29 mouse cellular contexts compared by ENCODE assay signal in genomic region chr17:28735317-28736105, GRCm38 (mm10). TPM values are rescaled to one million over a fixed set of nuclear protein-coding genes. Genes with fewer than 3 reads are reported as not detected.
DNase-seq lines count a peak whose midpoint lies in the region; ATAC-seq lines count a peak whose summit lies in the region.
"Had no signal": no experiment of that assay in that cellular context is flagged by ENCODE, and none has a peak within 500 bp of the region (broad histone marks: within the 10 kb centered on the region; RNA-seq: fewer than 3 reads in every experiment).

No protein-coding gene starts in this region.

- peak overlapping the region; percentile 84 for H3K27ac ChIP-seq in macrophage
- H3K27ac ChIP-seq: embryonic facial prominence, embryonic 15.5 days; intestine, embryonic 15.5 days; limb, embryonic 15.5 days; neural tube, embryonic 13.5 days had no signal

- H3K36me3 ChIP-seq in macrophage (ENCODE audit: inconsistent target), result peaks cover 32% of the 10 kb centered on the region

- ATAC-seq in frontal cortex, adult (ENCODE audit: low TSS enrichment), result peak; percentile 78
- ATAC-seq: forebrain, embryonic 14.5 days; hindbrain, embryonic 16.5 days; intestine, embryonic 15.5 days; midbrain, embryonic 16.5 days had no signal

- peaks cover 43% of the 10 kb centered on the region; the same call in 1 of the 2 replicates for H3K79me2 ChIP-seq in macrophage (ENCODE audit: inconsistent target)

- no peak overlapping the region for H3K4me3 ChIP-seq in macrophage (ENCODE audit: inconsistent target)
- H3K4me3 ChIP-seq: embryonic facial prominence, embryonic 15.5 days; heart, embryonic 12.5 days; hindbrain, embryonic 10.5 days; intestine, embryonic 15.5 days; limb, embryonic 15.5 days; myocyte; neural tube, embryonic 13.5 days had no signal

- WGBS in macrophage (ENCODE audit: missing documents), result 27% methylated on average over 6 of the region's 6 CpGs

- DNase-seq in frontal cortex, postnatal 10 days (ENCODE audit: low spot score in 2 of 2), result no peak
- peak; percentile 33 to 50 for DNase-seq in right cerebral cortex, adult 2 months (ENCODE audit: low spot score in 2 of 2)
- DNase-seq in right cerebral cortex, postnatal 25 days, result no peak
- DNase-seq in spleen, postnatal 4 days (ENCODE audit: low spot score in 2 of 2), result no peak
- DNase-seq in testis, postnatal 10 days (ENCODE audit: low spot score), result no peak
- DNase-seq in heart, adult 8-10 months (ENCODE audit: low spot score), result no peak
- DNase-seq: adrenal gland, postnatal 36 days; cerebellum, adult 2 months; cerebellum, postnatal 36 days; gastrocnemius, postnatal 10 days; heart, adult 11 months; heart, postnatal 10 days; kidney, postnatal 25 days; left cerebral cortex, postnatal 4 days; lung, embryonic 14.5 days; spleen, adult 18-20 months; thymus, adult 18-20 months had no signal

RNA-seq across cellular contexts. Expression of gene AC170998.1, which starts 9.6 kb away (rescaled TPM):
- 10 to 100 TPM in 25 of 26 experiments, 1 to 10 TPM in 1; 9.8 to 54.7 (median 22.9) TPM for total RNA-seq in macrophage (2018; cell fraction: chromatin; rRNA removed)
- 1 to 10 TPM in 6 of 26 experiments, under 1 TPM in 6, not detected in 14; 0.14 to 2.6 (median 1.0) TPM for total RNA-seq in macrophage (2018; cell fraction: cytosol; rRNA removed)
- 10 to 100 TPM in 18 of 26 experiments, 1 to 10 TPM in 8; 3.2 to 41.5 (median 15.6) TPM for total RNA-seq in macrophage (2018; cell fraction: nucleus; rRNA removed)
- 0.93 to 1.7 TPM (median 0.96 TPM) in 3 replicates for polyA plus RNA-seq in macrophage (2018)
- 1 to 10 TPM in 2 of 4 experiments, under 1 TPM in 1, not detected in 1; 0.46 to 1.5 (median 1.1) TPM for total RNA-seq in heart, adult 8-10 months (2022)
- polyA plus RNA-seq: myocyte had no signal

RNA-seq across cellular contexts. Expression of gene Mapk13, which starts 33.6 kb away (rescaled TPM):
- 1 to 10 TPM in 2 of 26 experiments, under 1 TPM in 3, not detected in 21; 0.25 to 2.8 (median 0.83) TPM for total RNA-seq in macrophage (2018; cell fraction: chromatin; rRNA removed)
- under 1 TPM in 11 of 26 experiments, not detected in 15; 0.05 to 0.33 (median 0.18) TPM for total RNA-seq in macrophage (2018; cell fraction: cytosol; rRNA removed)
- under 1 TPM in 2 of 26 experiments, not detected in 24; 0.42 to 0.84 TPM for total RNA-seq in macrophage (2018; cell fraction: nucleus; rRNA removed)
- polyA plus RNA-seq in macrophage (2018), result 0.19 TPM in 1 of 3 replicates, not detected in the others
- total RNA-seq in heart, adult 8-10 months (2022), result under 1 TPM in 2 of 4 experiments, not detected in 2; 0.16 to 0.83 TPM

RNA-seq across cellular contexts. Expression of gene Mapk14, which starts 44.4 kb away (rescaled TPM):
- 100 to 1,000 TPM in 24 of 26 experiments, 10 to 100 TPM in 2; 72.8 to 323 (median 169) TPM for total RNA-seq in macrophage (2018; cell fraction: chromatin; rRNA removed)
- 100 to 1,000 TPM in 8 of 26 experiments, 10 to 100 TPM in 18; 72.7 to 112 (median 94.7) TPM for total RNA-seq in macrophage (2018; cell fraction: cytosol; rRNA removed)
- total RNA-seq in macrophage (2018; cell fraction: nucleus; rRNA removed), result 100 to 1,000 TPM in 21 of 26 experiments, 10 to 100 TPM in 5; 70.1 to 212 (median 141) TPM
- 62.0 to 93.5 TPM (median 63.5 TPM) in 3 replicates for polyA plus RNA-seq in macrophage (2018)
- 10 to 100 TPM; 48.9 to 61.5 (median 52.0) TPM for total RNA-seq in heart, adult 8-10 months (2022)

RNA-seq across cellular contexts. Expression of gene Slc26a8, which starts 45.5 kb away (rescaled TPM):
- total RNA-seq in macrophage (2018; cell fraction: chromatin; rRNA removed), result 1 to 10 TPM in 10 of 26 experiments, under 1 TPM in 9, not detected in 7; 0.27 to 2.9 (median 1.0) TPM
- under 1 TPM in 2 of 26 experiments, not detected in 24; 0.13 to 0.29 TPM for total RNA-seq in macrophage (2018; cell fraction: cytosol; rRNA removed)
- under 1 TPM in 10 of 26 experiments, not detected in 16; 0.17 to 0.91 (median 0.68) TPM for total RNA-seq in macrophage (2018; cell fraction: nucleus; rRNA removed)
- polyA plus RNA-seq in macrophage (2018), result not detected in 3 replicates
- total RNA-seq in heart, adult 8-10 months (2022), result under 1 TPM in 2 of 4 experiments, not detected in 2; 0.37 to 0.65 TPM
- polyA plus RNA-seq: myocyte had no signal

Comparison
In these comparisons a context has a peak if more than half of its experiments do, and no peak if none do; other contexts are left out.
1. DNase-seq: peak in right cerebral cortex, adult 2 months (2 of 2); none in frontal cortex, postnatal 10 days (0 of 2), right cerebral cortex, postnatal 25 days (single experiment), spleen, postnatal 4 days (0 of 2), testis, postnatal 10 days (single experiment) and heart, adult 8-10 months (single experiment).